Mouse (Mus musculus) c-Kit-positive CD71-positive TER-119-negative erythroid progenitor cells, embryonic 14.5 days (primary cell): ENCODE data around the gene Tmem206.

ENCODE experiments used
- DNase-seq: peaks from one replicate; pipeline ENCODE4 v3.0.0-alpha.2; 2013; ENCODE audit warnings: low read depth

The Tmem206 gene

GRCm38 (mm10) chr1:191350355-191350754 is 24.6 kb downstream of the Tmem206 start:
- no peak for DNase-seq

GRCm38 (mm10) chr1:191352786-191353488 is 27.2 kb downstream of the Tmem206 start:
- peak; percentile 35 for DNase-seq

- DNase-seq, result no peak
Observed at GRCm38 (mm10) chr1:191353836-191354235, 28.1 kb downstream of the Tmem206 start.

- DNase-seq, result no peak
Observed at GRCm38 (mm10) chr1:191356936-191357335, 31.2 kb downstream of the Tmem206 start.

- DNase-seq, result no peak
Observed at GRCm38 (mm10) chr1:191359478-191359877, 33.8 kb downstream of the Tmem206 start.

- DNase-seq, result no peak
Observed at GRCm38 (mm10) chr1:191362412-191362811, 36.7 kb downstream of the Tmem206 start.

GRCm38 (mm10) chr1:191364477-191364876 is 38.8 kb downstream of the Tmem206 start:
- peak; percentile 58 for DNase-seq

- no peak for DNase-seq
Observed at GRCm38 (mm10) chr1:191368193-191368592, 42.5 kb downstream of the Tmem206 start.

GRCm38 (mm10) chr1:191369140-191369539 is 43.4 kb downstream of the Tmem206 start:
- no peak for DNase-seq

- DNase-seq, result no peak
Observed at GRCm38 (mm10) chr1:191374993-191375643, 49.4 kb downstream of the Tmem206 start.

- DNase-seq, result no peak
Observed at GRCm38 (mm10) chr1:191375644-191375998, 49.9 kb downstream of the Tmem206 start.

GRCm38 (mm10) chr1:191378080-191378479 is 52.4 kb downstream of the Tmem206 start:
- no peak for DNase-seq

- no peak for DNase-seq
Observed at GRCm38 (mm10) chr1:191380843-191381242, 55.1 kb downstream of the Tmem206 start.

GRCm38 (mm10) chr1:191381955-191382736 is 56.4 kb downstream of the Tmem206 start:
- DNase-seq, result no peak

GRCm38 (mm10) chr1:191384786-191385430 is 59.2 kb downstream of the Tmem206 start:
- DNase-seq, result no peak

- peak; percentile 72 for DNase-seq
Observed at GRCm38 (mm10) chr1:191391311-191391710, 65.6 kb downstream of the Tmem206 start.

- no peak for DNase-seq
Observed at GRCm38 (mm10) chr1:191393536-191393935, 67.8 kb downstream of the Tmem206 start.

GRCm38 (mm10) chr1:191394126-191394525 is 68.4 kb downstream of the Tmem206 start:
- no peak for DNase-seq

- DNase-seq, result no peak
Observed at GRCm38 (mm10) chr1:191395200-191395599, 69.5 kb downstream of the Tmem206 start.

- no peak for DNase-seq
Observed at GRCm38 (mm10) chr1:191395871-191396433, 70.2 kb downstream of the Tmem206 start.

- DNase-seq, result no peak
Observed at GRCm38 (mm10) chr1:191396446-191396845, 70.7 kb downstream of the Tmem206 start.
